In genomic region chr10:81410350-81410749, GRCm38 (mm10) we compare ENCODE assay signal across 8 mouse cellular contexts. TPM values are rescaled to one million over a fixed set of nuclear protein-coding genes. Genes with fewer than 3 reads are reported as not detected.
DNase-seq lines count a peak whose midpoint lies in the region; ATAC-seq lines count a peak whose summit lies in the region.

No protein-coding gene starts in this region.

- H3K27ac ChIP-seq in lung, embryonic 15.5 days, result peak overlapping the region; percentile 98
- H3K27ac ChIP-seq in stomach, embryonic 14.5 days (ENCODE audit: low read length), result peak overlapping the region; percentile 82; the same call in 1 of the 2 replicates

- H3K4me3 ChIP-seq in lung, embryonic 15.5 days, result peak overlapping the region; percentile 24
- no peak overlapping the region for H3K4me3 ChIP-seq in stomach, embryonic 14.5 days (ENCODE audit: low read depth, low read length)

- H3K9me3 ChIP-seq in lung, embryonic 15.5 days, result no peaks in the 10 kb centered on the region
- no peaks in the 10 kb centered on the region for H3K9me3 ChIP-seq in stomach, embryonic 14.5 days (ENCODE audit: control insufficient read depth, low read depth, low read length)

- ATAC-seq in cerebellum, adult (ENCODE audit: insufficient number of reproducible peaks, low FRiP score, low TSS enrichment), result no peak
- no peak for ATAC-seq in lung, embryonic 15.5 days (ENCODE audit: borderline replicate concordance, extremely low read depth, low FRiP score, low TSS enrichment)
- no peak for ATAC-seq in stomach, embryonic 14.5 days (ENCODE audit: insufficient number of reproducible peaks, insufficient read depth, low FRiP score, low read depth)

- H3K4me1 ChIP-seq in lung, embryonic 15.5 days, result peaks cover 87% of the 10 kb centered on the region
- H3K4me1 ChIP-seq in stomach, embryonic 14.5 days (ENCODE audit: control insufficient read depth, insufficient read depth, low read length), result peaks cover 66% of the 10 kb centered on the region

- peak overlapping the region; percentile 46 for H3K4me2 ChIP-seq in lung, embryonic 15.5 days
- 0 out of 2 replicates have a peak overlapping the region, but pooled peaks have one; percentile 1 for H3K4me2 ChIP-seq in stomach, embryonic 14.5 days (replicated peaks; ENCODE audit: low read depth, low read length)

- 53% methylated on average over 4 of the region's 4 CpGs for WGBS in lung, embryonic 15.5 days
- WGBS in stomach, embryonic 14.5 days, result 54% methylated on average over 4 of the region's 4 CpGs

- H3K27me3 ChIP-seq in lung, embryonic 15.5 days, result no peaks in the 10 kb centered on the region
- no peaks in the 10 kb centered on the region for H3K27me3 ChIP-seq in stomach, embryonic 14.5 days (ENCODE audit: control insufficient read depth, insufficient read depth, low read length)

- peak; percentile 41 for DNase-seq in cerebellum, adult 8-10 months
- DNase-seq in lung, postnatal 14 days, result no peak
- DNase-seq in kidney, postnatal 25 days, result peak; percentile 50 to 83
- no peak for DNase-seq in testis, postnatal 10 days (ENCODE audit: low spot score)
- DNase-seq in adrenal gland, postnatal 25 days, result no peak

- 0 out of 2 replicates have a peak overlapping the region, but pooled peaks have one; percentile 1 for H3K9ac ChIP-seq in lung, embryonic 15.5 days
- H3K9ac ChIP-seq in stomach, embryonic 14.5 days (replicated peaks; ENCODE audit: low read depth, low read length), result no peak overlapping the region

- peaks cover 26% of the 10 kb centered on the region for H3K36me3 ChIP-seq in lung, embryonic 15.5 days
- H3K36me3 ChIP-seq in stomach, embryonic 14.5 days (ENCODE audit: control insufficient read depth, insufficient read depth, low read length), result peaks cover 17% of the 10 kb centered on the region

RNA-seq across cellular contexts. Expression of gene Smim24, which starts 17.5 kb away (rescaled TPM):
- polyA plus RNA-seq in lung, embryonic 15.5 days (2015; fragmentation: Nextera tagmentation; extraction: Ambion mirVana), result 4.4 TPM in 2 replicates
- polyA plus RNA-seq in stomach, embryonic 14.5 days (2014; fragmentation: Nextera tagmentation; extraction: Ambion mirVana), result 17.7 and 21.5 TPM in 2 replicates
- 1.4 TPM in 1 of 2 replicates, not detected in the other for total RNA-seq in adrenal gland, postnatal 25 days (2021)

RNA-seq across cellular contexts. Expression of gene Gm48552, which starts 21.5 kb away (rescaled TPM):
- polyA plus RNA-seq in lung, embryonic 15.5 days (2015; fragmentation: Nextera tagmentation; extraction: Ambion mirVana), result 0.45 and 2.3 TPM in 2 replicates
- 1.0 and 1.1 TPM in 2 replicates for polyA plus RNA-seq in stomach, embryonic 14.5 days (2014; fragmentation: Nextera tagmentation; extraction: Ambion mirVana)
- total RNA-seq in adrenal gland, postnatal 25 days (2021), result 1.5 TPM in 1 of 2 replicates, not detected in the other

RNA-seq across cellular contexts. Expression of gene Gm48551, which starts 26.1 kb away (rescaled TPM):
- 1.6 and 2.7 TPM in 2 replicates for polyA plus RNA-seq in lung, embryonic 15.5 days (2015; fragmentation: Nextera tagmentation; extraction: Ambion mirVana)
- 3.1 and 4.1 TPM in 2 replicates for polyA plus RNA-seq in stomach, embryonic 14.5 days (2014; fragmentation: Nextera tagmentation; extraction: Ambion mirVana)
- 1.7 TPM in 2 replicates for total RNA-seq in adrenal gland, postnatal 25 days (2021)

RNA-seq across cellular contexts. Expression of gene Dohh, which starts 26.1 kb away (rescaled TPM):
- polyA plus RNA-seq in lung, embryonic 15.5 days (2015; fragmentation: Nextera tagmentation; extraction: Ambion mirVana), result 75.9 and 79.8 TPM in 2 replicates
- polyA plus RNA-seq in stomach, embryonic 14.5 days (2014; fragmentation: Nextera tagmentation; extraction: Ambion mirVana), result 44.8 and 48.5 TPM in 2 replicates
- 48.4 and 52.7 TPM in 2 replicates for total RNA-seq in adrenal gland, postnatal 25 days (2021)

RNA-seq across cellular contexts. Expression of gene Fzr1, which starts 32.0 kb away (rescaled TPM):
- 110 and 115 TPM in 2 replicates for polyA plus RNA-seq in lung, embryonic 15.5 days (2015; fragmentation: Nextera tagmentation; extraction: Ambion mirVana)
- polyA plus RNA-seq in stomach, embryonic 14.5 days (2014; fragmentation: Nextera tagmentation; extraction: Ambion mirVana), result 81.3 and 88.7 TPM in 2 replicates
- total RNA-seq in adrenal gland, postnatal 25 days (2021), result 49.3 and 51.6 TPM in 2 replicates

Comparison
In these comparisons a context has a peak if more than half of its experiments do, and no peak if none do; other contexts are left out.
1. DNase-seq: peak in cerebellum, adult 8-10 months (single experiment) and kidney, postnatal 25 days (2 of 2); none in lung, postnatal 14 days (single experiment), testis, postnatal 10 days (single experiment) and adrenal gland, postnatal 25 days (single experiment).